Mouse (Mus musculus) forebrain, embryonic 10.5 days (tissue): Measurements from ENCODE around the gene Rack1. TPM values are rescaled to one million over a fixed set of nuclear protein-coding genes. Genes with fewer than 3 reads are reported as not detected.

Source experiments
- DNase-seq: peaks from one replicate; pipeline ENCODE4 v3.0.0-alpha.2; 2017; ENCODE audit warnings: low spot score; ENCODE audit errors: extremely low spot score
- H3K27ac ChIP-seq: fragments of 300-500 bp; sonication (generic); 2 replicates; pipeline ENCODE4 v1.5.1; 2016; ENCODE audit warnings: mild to moderate bottlenecking
- H3K27me3 ChIP-seq: fragments of 300-500 bp; sonication (generic); 2 replicates; pipeline ENCODE4 v1.6.1; 2016; ENCODE audit warnings: mild to moderate bottlenecking; ENCODE audit not compliant: poor library complexity, severe bottlenecking
- H3K36me3 ChIP-seq: fragments of 300-500 bp; sonication (generic); replicated peaks from 2 replicates; pipeline ENCODE4 v1.6.1; 2016; ENCODE audit warnings: mild to moderate bottlenecking, moderate library complexity
- H3K4me1 ChIP-seq: fragments of 300-500 bp; sonication (generic); 2 replicates; pipeline ENCODE4 v1.6.1; 2016
- H3K4me3 ChIP-seq: fragments of 300-500 bp; sonication (generic); 2 replicates; pipeline ENCODE4 v1.5.1; 2016; ENCODE audit warnings: mild to moderate bottlenecking, moderate library complexity
- H3K9me3 ChIP-seq: fragments of 300-500 bp; sonication (generic); 2 replicates; pipeline ENCODE4 v1.6.1; 2016; ENCODE audit warnings: mild to moderate bottlenecking, moderate library complexity
- WGBS: fragments of 180-500 bp; shearing (Covaris S2); methylation state at CpG from one replicate; pipeline ENCODE4 v1.1.7; 2016; 5-methylcytosine and 5-hydroxymethylcytosine counted together
- polyA plus RNA-seq: library from polyadenylated mRNA; unstranded; fragments of >200 nt; fragmentation: Nextera tagmentation; extraction: Ambion mirVana; gene quantifications from 2 replicates; pipeline ENCODE4 v1.2.1, GENCODE M21; 2016

The Rack1 gene
- polyA plus RNA-seq, 1 experiment from 2014 or later: 861 TPM

- no peaks in the 10 kb centered on the region for H3K27me3 ChIP-seq
- DNase-seq: peak; percentile 57
- H3K36me3 ChIP-seq: peaks cover 33% of the 10 kb centered on the region
- H3K27ac ChIP-seq: peak overlapping the region; percentile 95
- WGBS: 12% methylated on average over 18 of the region's 18 CpGs
- H3K9me3 ChIP-seq: no peaks in the 10 kb centered on the region
- H3K4me1 ChIP-seq: peaks cover 41% of the 10 kb centered on the region
- H3K4me3 ChIP-seq: peak overlapping the region; percentile 81
Measured at GRCm38 (mm10) chr11:48798984-48799920, 880 bp upstream of the Rack1 start.

- Histone ChIP-seq H3K4me1 (peaks cover 41% of the 10 kb centered on the region), H3K27me3 (no peaks in the 10 kb centered on the region), H3K4me3 (peak overlapping the region; percentile 81), H3K9me3 (no peaks in the 10 kb centered on the region), H3K36me3 (peaks cover 62% of the 10 kb centered on the region), H3K27ac (peak overlapping the region; percentile 95)
- WGBS: 79% methylated on average over 17 of the region's 17 CpGs
- DNase-seq: no peak
Measured at GRCm38 (mm10) chr11:48801831-48802772, 2.0 kb downstream of the Rack1 start.

- Histone ChIP-seq H3K4me1 (peaks cover 26% of the 10 kb centered on the region), H3K27me3 (no peaks in the 10 kb centered on the region), H3K27ac (no peak overlapping the region), H3K9me3 (no peaks in the 10 kb centered on the region), H3K36me3 (peaks cover 81% of the 10 kb centered on the region), H3K4me3 (no peak overlapping the region)
- no peak for DNase-seq
- WGBS: 95% methylated on average over 2 of the region's 2 CpGs
Measured at GRCm38 (mm10) chr11:48803988-48804387, 3.9 kb downstream of the Rack1 start.

GRCm38 (mm10) chr11:48804922-48805321 lies 4.8 kb downstream of the Rack1 start:
- Histone ChIP-seq H3K27ac (no peak overlapping the region), H3K36me3 (peaks cover 90% of the 10 kb centered on the region), H3K4me1 (peaks cover 23% of the 10 kb centered on the region), H3K4me3 (no peak overlapping the region), H3K27me3 (no peaks in the 10 kb centered on the region), H3K9me3 (no peaks in the 10 kb centered on the region)
- 92% methylated on average over 2 of the region's 2 CpGs for WGBS
- DNase-seq: no peak

GRCm38 (mm10) chr11:48806856-48807562 lies 6.9 kb downstream of the Rack1 start:
- DNase-seq: no peak
- no peaks in the 10 kb centered on the region for H3K27me3 ChIP-seq

GRCm38 (mm10) chr11:48807563-48808303 lies 7.6 kb downstream of the Rack1 start:
- Histone ChIP-seq H3K27ac (no peak overlapping the region), H3K4me3 (no peak overlapping the region), H3K36me3 (peaks cover 100% of the 10 kb centered on the region), H3K9me3 (no peaks in the 10 kb centered on the region), H3K27me3 (no peaks in the 10 kb centered on the region), H3K4me1 (peaks cover 7% of the 10 kb centered on the region)
- DNase-seq: no peak
- 75% methylated on average over 14 of the region's 14 CpGs for WGBS

More at GRCm38 (mm10) chr11:48806856-48807562, 6.9 kb downstream of the Rack1 start:
- Histone ChIP-seq H3K27ac (no peak overlapping the region), H3K9me3 (no peaks in the 10 kb centered on the region), H3K36me3 (peaks cover 100% of the 10 kb centered on the region), H3K4me3 (no peak overlapping the region), H3K4me1 (peaks cover 14% of the 10 kb centered on the region)
- WGBS: 61% methylated on average over 21 of the region's 21 CpGs

- DNase-seq: no peak
- Histone ChIP-seq H3K27me3 (no peaks in the 10 kb centered on the region), H3K36me3 (peaks cover 100% of the 10 kb centered on the region), H3K9me3 (no peaks in the 10 kb centered on the region), H3K4me3 (no peak overlapping the region), H3K4me1 (peaks cover 1% of the 10 kb centered on the region), H3K27ac (no peak overlapping the region)
Measured at GRCm38 (mm10) chr11:48808304-48808646, 8.1 kb downstream of the Rack1 start.

GRCm38 (mm10) chr11:48808737-48809433 lies 8.8 kb downstream of the Rack1 start:
- 76% methylated on average over 16 of the region's 16 CpGs for WGBS
- Histone ChIP-seq H3K27me3 (no peaks in the 10 kb centered on the region), H3K9me3 (no peaks in the 10 kb centered on the region), H3K4me3 (no peak overlapping the region), H3K4me1 (no peaks in the 10 kb centered on the region), H3K36me3 (peaks cover 97% of the 10 kb centered on the region), H3K27ac (no peak overlapping the region)
- DNase-seq: no peak

- 79% methylated on average over 4 of the region's 4 CpGs for WGBS
- DNase-seq: no peak
- H3K27me3 ChIP-seq: no peaks in the 10 kb centered on the region
- H3K4me3 ChIP-seq: no peak overlapping the region
- peaks cover 95% of the 10 kb centered on the region for H3K36me3 ChIP-seq
- no peaks in the 10 kb centered on the region for H3K9me3 ChIP-seq
- H3K27ac ChIP-seq: no peak overlapping the region
- H3K4me1 ChIP-seq: no peaks in the 10 kb centered on the region
Measured at GRCm38 (mm10) chr11:48809434-48809830, 9.3 kb downstream of the Rack1 start.

- Histone ChIP-seq H3K36me3 (peaks cover 93% of the 10 kb centered on the region), H3K27ac (no peak overlapping the region), H3K4me1 (peaks cover 7% of the 10 kb centered on the region), H3K4me3 (no peak overlapping the region), H3K9me3 (no peaks in the 10 kb centered on the region), H3K27me3 (no peaks in the 10 kb centered on the region)
- whole genome bisulfite sequencing: 95% methylated on average over 2 of the region's 2 CpGs
- no peak for DNase-seq
Measured at GRCm38 (mm10) chr11:48810142-48810541, 10.0 kb downstream of the Rack1 start.

GRCm38 (mm10) chr11:48813782-48814181 lies 13.7 kb downstream of the Rack1 start:
- H3K36me3 ChIP-seq: peaks cover 64% of the 10 kb centered on the region
- H3K27me3 ChIP-seq: no peaks in the 10 kb centered on the region
- H3K4me1 ChIP-seq: peaks cover 22% of the 10 kb centered on the region
- H3K27ac ChIP-seq: no peak overlapping the region
- no peak for DNase-seq
- H3K9me3 ChIP-seq: no peaks in the 10 kb centered on the region
- H3K4me3 ChIP-seq: no peak overlapping the region
